Mouse (Mus musculus): Measurements from ENCODE around the gene BC055324. TPM values are rescaled to one million over a fixed set of nuclear protein-coding genes. Genes with fewer than 3 reads are reported as not detected.

The BC055324 gene
- polyA plus RNA-seq, 1 experiment, result 10.7 TPM

DNA sequence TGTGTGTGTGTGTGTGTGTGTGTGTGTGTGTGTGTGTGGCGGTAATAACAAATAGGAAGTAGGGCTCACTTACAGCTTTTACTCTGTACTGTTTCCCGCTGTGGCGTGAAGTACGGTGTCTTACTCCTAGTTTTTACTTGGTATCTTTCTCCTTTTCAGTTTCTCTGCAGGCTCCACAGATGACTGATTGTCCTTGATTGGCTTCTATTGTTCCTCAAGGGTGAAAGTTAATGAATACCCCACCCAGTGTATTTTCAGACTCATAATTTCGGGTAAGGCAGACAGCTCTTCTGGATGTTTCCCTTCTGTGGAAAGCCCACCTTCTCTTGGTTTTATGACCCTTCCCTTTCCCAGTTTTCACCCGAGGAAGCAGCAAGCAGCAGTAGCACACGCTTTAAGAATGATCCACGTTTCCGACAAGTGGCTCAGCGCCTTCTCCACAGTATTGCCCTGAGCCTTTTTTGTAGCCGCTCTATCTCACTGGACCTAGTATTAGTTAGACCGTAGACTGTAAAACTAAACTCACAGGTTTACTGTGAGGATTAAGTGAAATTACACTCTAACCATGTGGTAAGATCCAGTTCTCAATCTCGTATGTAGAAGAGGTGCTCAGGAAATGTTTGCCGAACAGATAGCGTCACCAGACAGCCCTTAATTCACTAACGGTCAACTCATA lies 23.8 kb upstream of the BC055324 start:
- no peak overlapping the region for H3K4me3 ChIP-seq (replicated peaks; ENCODE audit: control insufficient read depth, low read depth, low read length)
- no peak overlapping the region for H3K27ac ChIP-seq (ENCODE audit: control insufficient read depth, insufficient read depth, low read depth, low read length, poor library complexity)
- TF ChIP-seq CTCF (IDR thresholded peaks at IDR 0.05; ENCODE audit: control insufficient read depth, insufficient read depth, low read length), result no peak
- no peak for TF ChIP-seq POLR2A (IDR thresholded peaks at IDR 0.05; ENCODE audit: borderline replicate concordance, control insufficient read depth, low read depth, low read length)
- WGBS, result 87% methylated on average over 16 of the region's 16 CpGs
- no peaks in the 10 kb centered on the region; the same call in 1 of the 2 replicates for H3K4me1 ChIP-seq (ENCODE audit: control insufficient read depth, insufficient read depth, low read length)

DNA sequence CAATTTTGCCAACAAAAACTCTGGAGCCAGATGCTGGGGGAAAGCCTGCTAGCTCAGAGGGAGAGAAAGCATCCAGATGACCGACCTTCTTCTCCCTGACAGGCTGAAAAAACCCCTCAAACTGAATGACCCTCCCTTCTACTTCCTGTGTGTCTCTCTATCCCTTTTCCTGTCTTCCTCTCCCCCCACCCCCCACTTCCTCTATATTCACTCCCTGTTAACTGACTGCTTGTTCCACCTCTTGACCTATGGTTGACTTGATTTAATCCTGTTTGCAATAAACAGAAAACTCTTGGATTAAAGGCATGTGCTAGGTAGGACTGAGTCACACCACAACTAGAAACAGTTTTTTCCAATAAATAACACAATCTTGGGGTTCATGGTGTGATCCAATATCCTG lies 20.0 kb upstream of the BC055324 start:
- H3K27ac ChIP-seq (ENCODE audit: control insufficient read depth, insufficient read depth, low read depth, low read length, poor library complexity), result no peak overlapping the region
- TF ChIP-seq CTCF (IDR thresholded peaks at IDR 0.05; ENCODE audit: control insufficient read depth, insufficient read depth, low read length), result no peak
- TF ChIP-seq POLR2A (IDR thresholded peaks at IDR 0.05; ENCODE audit: borderline replicate concordance, control insufficient read depth, low read depth, low read length), result no peak
- no peaks in the 10 kb centered on the region; the same call in 1 of the 2 replicates for H3K4me1 ChIP-seq (ENCODE audit: control insufficient read depth, insufficient read depth, low read length)
- H3K4me3 ChIP-seq (replicated peaks; ENCODE audit: control insufficient read depth, low read depth, low read length), result no peak overlapping the region
- 0% methylated on average over 1 of the region's 1 CpGs for WGBS

DNA sequence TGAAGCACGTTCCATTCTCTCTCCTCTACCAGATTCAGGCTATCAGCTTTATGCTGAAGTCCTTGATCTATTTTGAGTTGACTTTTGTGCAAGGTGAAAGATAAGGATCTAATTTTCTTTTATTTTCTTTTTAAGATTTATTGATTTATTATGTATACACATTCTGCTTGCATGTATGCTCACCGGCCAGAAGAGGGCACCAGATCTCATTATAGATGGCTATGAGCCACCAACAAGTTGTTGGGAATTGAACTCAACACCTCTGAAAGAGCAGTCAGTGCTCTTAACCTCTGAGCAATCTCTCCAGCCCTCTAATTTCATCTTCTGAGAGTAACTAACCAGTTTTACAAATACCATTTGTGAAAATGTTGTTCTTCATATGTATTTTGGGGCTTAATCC lies 14.6 kb upstream of the BC055324 start:
- Histone ChIP-seq H3K27ac (ENCODE audit: control insufficient read depth, insufficient read depth, low read depth, low read length, poor library complexity) (no peak overlapping the region), H3K4me1 (ENCODE audit: control insufficient read depth, insufficient read depth, low read length) (no peaks in the 10 kb centered on the region), H3K4me3 (replicated peaks; ENCODE audit: control insufficient read depth, low read depth, low read length) (no peak overlapping the region)
- 28% methylated on average over 2 of the region's 2 CpGs for WGBS
- no peak for TF ChIP-seq POLR2A (IDR thresholded peaks at IDR 0.05; ENCODE audit: borderline replicate concordance, control insufficient read depth, low read depth, low read length)
- TF ChIP-seq CTCF (IDR thresholded peaks at IDR 0.05; ENCODE audit: control insufficient read depth, insufficient read depth, low read length), result no peak

DNA sequence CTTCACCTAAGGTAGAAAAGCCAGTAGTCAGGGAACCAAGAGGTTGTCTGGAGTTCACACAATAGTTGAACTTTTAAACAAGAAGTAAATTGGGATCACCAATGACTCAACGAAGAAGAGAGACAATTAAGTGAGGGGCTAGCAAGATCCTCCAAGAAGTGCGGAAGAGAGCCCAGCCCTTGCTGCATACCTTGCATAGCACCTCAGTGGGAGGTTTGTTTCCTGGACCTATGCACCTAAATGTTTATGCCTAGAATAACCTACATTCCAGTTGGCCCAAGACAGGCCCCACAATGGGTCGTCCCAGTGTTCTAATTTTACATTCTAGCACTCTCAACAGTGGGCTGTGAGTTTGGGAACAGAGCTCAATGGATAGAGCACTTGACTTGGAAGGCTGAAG lies 9.7 kb upstream of the BC055324 start:
- Histone ChIP-seq H3K27ac (ENCODE audit: control insufficient read depth, insufficient read depth, low read depth, low read length, poor library complexity) (no peak overlapping the region), H3K4me3 (replicated peaks; ENCODE audit: control insufficient read depth, low read depth, low read length) (no peak overlapping the region), H3K4me1 (ENCODE audit: control insufficient read depth, insufficient read depth, low read length) (peaks cover 2% of the 10 kb centered on the region; the same call in 1 of the 2 replicates)
- no peak for TF ChIP-seq POLR2A (IDR thresholded peaks at IDR 0.05; ENCODE audit: borderline replicate concordance, control insufficient read depth, low read depth, low read length)
- TF ChIP-seq CTCF (IDR thresholded peaks at IDR 0.05; ENCODE audit: control insufficient read depth, insufficient read depth, low read length), result no peak
- 84% methylated on average over 3 of the region's 3 CpGs for WGBS

DNA sequence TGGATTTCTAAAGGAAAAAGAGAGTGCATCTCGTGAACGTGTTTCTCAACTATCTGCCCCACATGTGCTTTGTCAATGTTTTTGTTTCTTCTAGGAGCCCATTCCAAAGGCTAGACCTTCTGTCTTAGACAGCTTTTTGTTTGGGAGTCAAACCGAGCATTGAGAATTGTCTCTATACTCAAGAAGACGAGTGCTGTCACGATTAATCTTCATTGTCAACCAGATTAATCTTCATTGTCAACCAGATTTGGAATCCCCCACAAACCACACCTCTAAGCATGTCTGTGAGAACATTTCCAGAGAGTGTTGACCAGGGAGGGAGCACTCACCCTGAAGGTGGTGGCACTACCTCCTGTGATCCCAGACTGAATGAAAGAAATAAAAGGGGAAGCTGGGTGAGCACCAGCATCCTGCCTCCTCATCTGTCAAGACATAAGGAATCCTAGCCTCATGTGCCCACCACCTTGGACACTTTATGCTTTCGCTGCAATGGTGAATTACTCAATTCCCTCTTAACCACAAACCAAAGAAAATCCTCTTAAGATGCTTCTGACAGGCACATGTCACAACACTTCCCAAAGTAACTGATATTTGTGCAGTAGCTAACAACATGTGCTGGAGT lies 7.3 kb upstream of the BC055324 start:
- Histone ChIP-seq H3K27ac (ENCODE audit: control insufficient read depth, insufficient read depth, low read depth, low read length, poor library complexity) (no peak overlapping the region), H3K4me1 (ENCODE audit: control insufficient read depth, insufficient read depth, low read length) (peaks cover 2% of the 10 kb centered on the region; the same call in 1 of the 2 replicates), H3K4me3 (replicated peaks; ENCODE audit: control insufficient read depth, low read depth, low read length) (no peak overlapping the region)
- no peak for TF ChIP-seq POLR2A (IDR thresholded peaks at IDR 0.05; ENCODE audit: borderline replicate concordance, control insufficient read depth, low read depth, low read length)
- TF ChIP-seq CTCF (IDR thresholded peaks at IDR 0.05; ENCODE audit: control insufficient read depth, insufficient read depth, low read length), result no peak
- 52% methylated on average over 6 of the region's 6 CpGs for WGBS

DNA sequence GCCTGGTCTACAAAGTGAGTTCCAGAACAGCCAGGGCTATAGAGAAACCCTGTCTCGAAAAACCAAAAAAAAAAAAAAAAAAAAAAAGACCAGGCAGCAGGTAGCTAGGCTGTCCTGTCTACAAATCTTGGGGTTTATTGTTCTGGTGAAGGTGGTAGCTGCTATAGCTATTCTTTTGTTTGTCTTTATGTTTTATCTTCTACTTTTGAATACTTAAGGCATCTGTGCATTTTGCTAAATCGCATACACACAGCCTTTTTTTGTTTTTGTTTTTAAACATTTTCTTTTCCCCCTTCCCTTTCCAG lies 965 bp upstream of the BC055324 start:
- no peaks in the 10 kb centered on the region; the same call in 1 of the 2 replicates for H3K4me1 ChIP-seq (ENCODE audit: control insufficient read depth, insufficient read depth, low read length)
- H3K4me3 ChIP-seq (replicated peaks; ENCODE audit: control insufficient read depth, low read depth, low read length), result no peak overlapping the region
- H3K27ac ChIP-seq (ENCODE audit: control insufficient read depth, insufficient read depth, low read depth, low read length, poor library complexity), result no peak overlapping the region
- 42% methylated on average over 2 of the region's 2 CpGs for WGBS
- TF ChIP-seq POLR2A (IDR thresholded peaks at IDR 0.05; ENCODE audit: borderline replicate concordance, control insufficient read depth, low read depth, low read length), result no peak
- TF ChIP-seq CTCF (IDR thresholded peaks at IDR 0.05; ENCODE audit: control insufficient read depth, insufficient read depth, low read length), result no peak

DNA sequence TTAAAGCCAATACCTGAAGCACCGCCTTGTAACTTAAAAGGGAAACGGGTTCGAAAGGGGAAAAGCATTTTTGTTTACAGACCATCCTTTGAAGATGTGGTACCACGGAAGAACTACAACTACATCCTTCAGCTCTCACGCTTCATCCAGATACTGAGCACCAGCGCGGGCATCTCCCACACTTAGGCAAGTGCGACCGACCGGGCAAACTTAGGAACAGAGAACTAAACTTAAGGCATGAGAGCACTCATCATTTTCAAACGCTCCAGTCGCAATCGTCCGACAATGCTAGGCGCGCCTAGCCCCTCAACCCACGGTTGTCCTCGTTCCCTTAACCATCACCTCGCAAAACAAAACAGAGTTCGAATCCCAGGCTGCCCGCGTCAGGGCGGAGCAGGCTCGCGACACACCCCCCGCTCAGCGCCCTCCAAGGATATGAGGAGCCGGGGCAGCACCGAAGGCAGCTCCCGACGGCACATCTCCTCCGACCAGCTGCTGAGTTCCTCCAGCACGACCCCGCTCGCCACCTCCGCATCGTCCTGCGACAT lies 349 bp downstream of the BC055324 start:
- Histone ChIP-seq H3K4me1 (ENCODE audit: control insufficient read depth, insufficient read depth, low read length) (no peaks in the 10 kb centered on the region), H3K27ac (ENCODE audit: control insufficient read depth, insufficient read depth, low read depth, low read length, poor library complexity) (no peak overlapping the region), H3K4me3 (replicated peaks; ENCODE audit: control insufficient read depth, low read depth, low read length) (peak overlapping the region; percentile 75)
- TF ChIP-seq CTCF (IDR thresholded peaks at IDR 0.05; ENCODE audit: control insufficient read depth, insufficient read depth, low read length) (no peak), POLR2A (IDR thresholded peaks at IDR 0.05; ENCODE audit: borderline replicate concordance, control insufficient read depth, low read depth, low read length) (no peak)
- WGBS, result under 1% methylated on average over 38 of the region's 38 CpGs

DNA sequence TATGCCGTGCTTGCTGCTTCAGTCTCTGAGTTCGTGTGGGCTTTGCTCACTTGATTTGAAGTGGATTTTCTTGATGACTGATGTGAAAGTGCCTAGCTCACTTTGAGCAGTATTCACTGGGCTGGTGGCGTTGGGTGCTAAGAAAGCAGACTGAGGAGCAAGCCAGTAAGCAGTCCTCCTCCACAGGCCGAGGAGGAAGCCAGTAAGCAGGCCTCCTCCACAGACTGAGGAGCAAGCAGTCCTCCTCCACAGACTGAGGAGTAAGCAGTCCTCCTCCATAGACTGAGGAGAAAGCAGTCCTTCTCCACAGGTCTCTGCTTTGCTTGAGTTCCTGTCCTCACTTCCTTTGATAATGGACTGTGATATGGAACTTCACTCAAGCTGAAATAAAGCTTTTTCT lies 2.2 kb downstream of the BC055324 start:
- Histone ChIP-seq H3K4me1 (ENCODE audit: control insufficient read depth, insufficient read depth, low read length) (no peaks in the 10 kb centered on the region), H3K4me3 (replicated peaks; ENCODE audit: control insufficient read depth, low read depth, low read length) (no peak overlapping the region), H3K27ac (ENCODE audit: control insufficient read depth, insufficient read depth, low read depth, low read length, poor library complexity) (no peak overlapping the region)
- TF ChIP-seq CTCF (IDR thresholded peaks at IDR 0.05; ENCODE audit: control insufficient read depth, insufficient read depth, low read length) (no peak), POLR2A (IDR thresholded peaks at IDR 0.05; ENCODE audit: borderline replicate concordance, control insufficient read depth, low read depth, low read length) (no peak)
- 84% methylated on average over 4 of the region's 4 CpGs for WGBS

All from bone marrow, adult 2 months (tissue).